Mouse (Mus musculus) intestine, postnatal 0 days (tissue): ENCODE measurements around the gene Rpl6. TPM values are rescaled to one million over a fixed set of nuclear protein-coding genes. Genes with fewer than 3 reads are reported as not detected.

ENCODE experiments used
- ATAC-seq: fragments of 200-750 bp; cut with Nextera tagmentation; 2 replicates; pipeline ENCODE4 v1.8.0; 2017; ENCODE audit warnings: mild to moderate bottlenecking, moderate TSS enrichment, moderate library complexity
- H3K27ac ChIP-seq: fragments of 300-500 bp; sonication (generic); 2 replicates; pipeline ENCODE4 v1.5.1; 2014; ENCODE audit warnings: mild to moderate bottlenecking, low read depth, low read length, moderate library complexity
- H3K27me3 ChIP-seq: fragments of 300-500 bp; sonication (generic); replicated peaks from 2 replicates; pipeline ENCODE4 v1.6.1; 2014; ENCODE audit warnings: low read length, mixed read lengths; ENCODE audit not compliant: control insufficient read depth, insufficient read depth
- H3K36me3 ChIP-seq: fragments of 300-500 bp; sonication (generic); 2 replicates; pipeline ENCODE4 v1.6.1; 2014; ENCODE audit warnings: mild to moderate bottlenecking, moderate library complexity; ENCODE audit not compliant: control insufficient read depth, insufficient read depth
- H3K4me1 ChIP-seq: fragments of 300-500 bp; sonication (generic); replicated peaks from 2 replicates; pipeline ENCODE4 v1.6.1; 2014; ENCODE audit warnings: antibody characterized with exemption, low read length, mixed read lengths; ENCODE audit not compliant: control insufficient read depth, insufficient read depth
- H3K4me2 ChIP-seq: fragments of 300-500 bp; sonication (generic); replicated peaks from 2 replicates; pipeline ENCODE4 v1.6.1; 2014; ENCODE audit warnings: low read depth, mild to moderate bottlenecking, moderate library complexity
- H3K4me3 ChIP-seq: fragments of 300-500 bp; sonication (generic); 2 replicates; pipeline ENCODE4 v1.5.1; 2014; ENCODE audit warnings: low read depth, low read length
- H3K9ac ChIP-seq: fragments of 300-500 bp; sonication (generic); 2 replicates; pipeline ENCODE4 v1.6.1; 2014; ENCODE audit warnings: mild to moderate bottlenecking, low read depth, low read length
- H3K9me3 ChIP-seq: fragments of 300-500 bp; sonication (generic); 2 replicates; pipeline ENCODE4 v1.6.1; 2016; ENCODE audit warnings: mixed run types; ENCODE audit not compliant: control insufficient read depth
- CTCF ChIP-seq: sonication (generic); IDR thresholded peaks from 2 replicates; pipeline ENCODE4 v1.5.1; 2016; ENCODE audit warnings: low read depth, mild to moderate bottlenecking, control low read depth, antibody characterized with exemption, moderate library complexity
- WGBS: fragments of 180-500 bp; shearing (Covaris S2); extraction: QIAGEN DNeasy Blood & Tissue Kit; methylation state at CpG from one replicate; pipeline ENCODE4 v1.1.7; 2014; 5-methylcytosine and 5-hydroxymethylcytosine counted together
- polyA plus RNA-seq: library from polyadenylated mRNA; unstranded; fragments of >200 nt; fragmentation: Nextera tagmentation; extraction: Ambion mirVana; gene quantifications from 2 replicates; pipeline ENCODE4 v1.2.1, GENCODE M21; 2015

Rpl6 gene
- polyA plus RNA-seq, 1 experiment from 2014 or later, result 359 TPM

DNA sequence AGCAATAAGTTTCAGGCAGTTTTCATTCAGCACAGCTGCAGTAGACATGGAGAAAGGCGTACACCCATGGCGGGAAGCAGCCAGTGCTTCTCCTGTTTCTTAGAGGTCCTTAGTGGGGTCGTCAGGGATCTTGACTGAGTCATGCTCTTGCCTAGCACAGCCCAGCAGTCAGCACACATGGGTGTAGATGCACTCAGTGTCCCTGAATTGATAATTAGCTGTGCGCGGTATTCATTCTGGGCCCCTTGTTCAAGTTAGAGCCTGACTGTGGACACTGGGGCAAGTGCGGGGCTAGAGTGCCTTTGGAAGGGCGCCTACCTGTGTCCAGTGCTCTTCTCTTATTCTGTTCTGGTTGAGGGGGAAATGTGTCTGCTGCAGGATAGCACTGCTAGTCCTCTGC is 40.9 kb downstream of the Rpl6 start:
- H3K36me3 ChIP-seq, result no peaks in the 10 kb centered on the region
- ATAC-seq, result no peak
- no peak overlapping the region for H3K9ac ChIP-seq
- WGBS, result 82% methylated on average over 7 of the region's 7 CpGs
- no peak overlapping the region for H3K4me3 ChIP-seq
- no peak for TF ChIP-seq CTCF
- H3K9me3 ChIP-seq, result no peaks in the 10 kb centered on the region
- no peaks in the 10 kb centered on the region for H3K27me3 ChIP-seq
- H3K4me2 ChIP-seq, result no peak overlapping the region
- no peak overlapping the region for H3K27ac ChIP-seq
- no peaks in the 10 kb centered on the region for H3K4me1 ChIP-seq

DNA sequence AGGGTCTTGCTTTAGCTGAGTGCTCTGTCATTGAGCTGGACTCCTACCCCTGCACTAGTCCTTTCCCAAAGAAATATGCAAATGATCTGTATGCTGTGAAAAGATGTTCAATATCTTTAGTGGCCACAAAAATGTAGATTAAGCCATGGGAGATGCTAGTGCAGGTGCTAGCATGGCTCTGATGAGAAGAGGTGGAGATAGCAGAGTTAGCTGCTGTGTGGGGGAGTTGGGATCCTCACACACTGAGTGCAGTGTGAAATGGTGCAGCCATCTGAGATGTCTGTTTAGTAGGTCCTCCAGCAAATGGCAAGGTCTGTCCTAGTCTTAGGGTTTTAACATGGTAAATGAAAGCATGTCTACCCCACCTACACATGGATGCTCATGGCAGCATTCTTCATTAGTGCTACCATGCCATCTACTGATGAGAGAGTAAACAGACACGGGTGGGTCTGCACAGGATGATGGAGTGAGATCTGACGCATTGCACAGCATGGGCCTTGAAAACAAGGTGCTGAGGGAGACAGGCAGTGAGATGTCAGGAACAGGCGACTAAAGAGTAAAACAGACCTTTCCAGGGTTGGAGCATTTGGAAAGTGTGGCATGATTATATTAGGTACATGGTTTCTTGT is 44.6 kb downstream of the Rpl6 start:
- no peaks in the 10 kb centered on the region for H3K4me1 ChIP-seq
- peak; percentile 12; the same call in 1 of the 2 replicates for TF ChIP-seq CTCF
- peaks cover under 1% of the 10 kb centered on the region; the same call in 1 of the 2 replicates for H3K36me3 ChIP-seq
- no peak for ATAC-seq
- H3K27ac ChIP-seq, result no peak overlapping the region
- H3K9ac ChIP-seq, result no peak overlapping the region
- H3K4me3 ChIP-seq, result no peak overlapping the region
- 75% methylated on average over 3 of the region's 3 CpGs for WGBS
- no peak overlapping the region for H3K4me2 ChIP-seq
- H3K9me3 ChIP-seq, result no peaks in the 10 kb centered on the region
- no peaks in the 10 kb centered on the region for H3K27me3 ChIP-seq

DNA sequence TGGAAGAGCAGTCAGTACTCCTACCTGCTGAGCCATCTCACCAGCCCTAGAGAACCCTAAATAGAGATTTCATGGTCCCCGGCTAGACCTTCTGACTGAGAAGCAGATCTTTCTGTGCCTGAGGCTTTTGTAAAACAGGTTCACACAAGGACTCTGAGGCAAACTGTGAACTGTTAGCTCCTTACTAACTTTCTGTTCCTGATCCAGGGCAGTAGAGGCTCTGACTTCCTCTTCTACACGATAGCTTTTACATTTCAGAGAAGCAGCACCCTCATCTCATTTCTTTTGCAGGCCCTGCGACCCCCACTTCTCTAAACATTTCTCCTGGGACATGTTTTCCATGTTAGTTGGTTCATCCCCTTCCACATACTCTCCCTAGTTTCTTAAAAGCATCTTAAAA is 45.4 kb downstream of the Rpl6 start:
- TF ChIP-seq CTCF, result no peak
- WGBS, result 81% methylated on average over 3 of the region's 3 CpGs

DNA sequence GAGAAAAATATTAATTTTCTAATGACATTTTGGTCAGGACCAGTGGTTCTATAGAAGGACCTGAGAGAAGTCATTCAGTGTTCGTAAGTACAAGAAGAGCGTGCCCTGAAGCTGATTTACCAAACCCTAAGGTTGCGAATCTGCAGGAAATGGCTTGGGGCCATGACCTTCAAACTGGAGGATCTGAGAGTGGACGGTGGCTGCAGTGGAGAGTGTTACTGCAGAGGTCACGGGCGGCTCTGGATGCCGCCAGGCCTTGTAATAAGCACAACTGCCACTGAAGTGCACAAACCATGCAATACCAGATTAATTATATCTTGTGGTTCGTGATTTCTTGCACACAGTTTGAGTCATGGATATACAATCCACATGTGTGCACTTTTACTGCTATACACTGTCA is 47.5 kb downstream of the Rpl6 start:
- peaks cover 25% of the 10 kb centered on the region for H3K36me3 ChIP-seq
- WGBS, result 62% methylated on average over 8 of the region's 8 CpGs
- H3K27ac ChIP-seq, result no peak overlapping the region
- TF ChIP-seq CTCF, result no peak
- no peaks in the 10 kb centered on the region for H3K9me3 ChIP-seq
- H3K4me2 ChIP-seq, result no peak overlapping the region
- no peak for ATAC-seq
- no peak overlapping the region for H3K9ac ChIP-seq
- no peaks in the 10 kb centered on the region for H3K4me1 ChIP-seq
- H3K27me3 ChIP-seq, result no peaks in the 10 kb centered on the region
- no peak overlapping the region for H3K4me3 ChIP-seq

More for the DNA sequence above, 45.4 kb downstream of the Rpl6 start:
- H3K9me3 ChIP-seq, result no peaks in the 10 kb centered on the region
- H3K27ac ChIP-seq, result no peak overlapping the region
- peaks cover 9% of the 10 kb centered on the region for H3K36me3 ChIP-seq
- no peaks in the 10 kb centered on the region for H3K4me1 ChIP-seq
- H3K27me3 ChIP-seq, result no peaks in the 10 kb centered on the region
- no peak overlapping the region for H3K4me3 ChIP-seq
- H3K4me2 ChIP-seq, result no peak overlapping the region
- no peak overlapping the region for H3K9ac ChIP-seq
- ATAC-seq, result no peak

GRCm38 (mm10) chr5:121253816-121254497 is 49.7 kb downstream of the Rpl6 start:
- TF ChIP-seq CTCF, result no peak
- H3K4me2 ChIP-seq, result no peak overlapping the region
- no peak overlapping the region for H3K27ac ChIP-seq
- 89% methylated on average over 18 of the region's 18 CpGs for WGBS
- H3K36me3 ChIP-seq, result peaks cover 34% of the 10 kb centered on the region
- H3K4me1 ChIP-seq, result no peaks in the 10 kb centered on the region
- H3K27me3 ChIP-seq, result no peaks in the 10 kb centered on the region
- ATAC-seq, result no peak
- no peak overlapping the region for H3K4me3 ChIP-seq
- H3K9ac ChIP-seq, result no peak overlapping the region
- no peaks in the 10 kb centered on the region for H3K9me3 ChIP-seq

DNA sequence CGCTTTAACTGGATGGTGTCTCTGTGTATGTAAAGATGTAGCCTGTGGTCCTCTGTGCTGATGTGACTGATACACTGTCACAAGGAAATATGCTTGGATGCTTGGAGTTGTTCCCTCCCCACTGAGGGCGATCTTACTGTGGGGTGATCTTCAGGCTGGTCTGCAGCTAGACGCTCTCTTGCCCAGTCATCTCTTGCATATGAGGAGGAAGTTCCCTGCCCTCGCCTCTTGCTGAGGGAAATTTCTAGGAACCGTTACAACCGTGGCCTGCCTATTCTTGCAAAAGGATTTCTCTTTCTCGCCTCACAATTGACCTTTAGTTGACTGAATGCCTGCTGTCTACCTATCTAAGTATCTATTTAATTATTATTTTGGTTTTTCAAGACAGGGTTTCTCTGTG is 50.7 kb downstream of the Rpl6 start:
- H3K36me3 ChIP-seq, result peaks cover 40% of the 10 kb centered on the region
- H3K9ac ChIP-seq, result no peak overlapping the region
- no peaks in the 10 kb centered on the region for H3K4me1 ChIP-seq
- ATAC-seq, result no peak
- WGBS, result 88% methylated on average over 7 of the region's 7 CpGs
- H3K4me3 ChIP-seq, result no peak overlapping the region
- H3K9me3 ChIP-seq, result no peaks in the 10 kb centered on the region
- no peak overlapping the region for H3K4me2 ChIP-seq
- no peak overlapping the region for H3K27ac ChIP-seq
- no peaks in the 10 kb centered on the region for H3K27me3 ChIP-seq
- TF ChIP-seq CTCF, result no peak

Other genes with a start within 250 kb of the Rpl6 start
- gene Rph3a, start 194.4 kb upstream of the Rpl6 start, polyA plus RNA-seq, result 0.48 and 0.77 TPM in 2 replicates
- 14.0 and 15.6 TPM in 2 replicates for gene Ptpn11, start 13.1 kb upstream of the Rpl6 start, polyA plus RNA-seq
- gene Hectd4, start 15.7 kb downstream of the Rpl6 start, polyA plus RNA-seq, result 2.1 and 2.2 TPM in 2 replicates
- 99.1 and 100 TPM in 2 replicates for gene Trafd1, start 181.2 kb downstream of the Rpl6 start, polyA plus RNA-seq
- 14.2 and 15.0 TPM in 2 replicates for gene Naa25, start 193.5 kb downstream of the Rpl6 start, polyA plus RNA-seq
- 6.8 and 7.2 TPM in 2 replicates for gene Tmem116, start 247.4 kb downstream of the Rpl6 start, polyA plus RNA-seq
- 164 and 175 TPM in 2 replicates for gene Erp29, start 248.0 kb downstream of the Rpl6 start, polyA plus RNA-seq